Mouse (Mus musculus) small intestine, adult 2 months (tissue): ENCODE measurements around the gene Gns. TPM values are rescaled to one million over a fixed set of nuclear protein-coding genes. Genes with fewer than 3 reads are reported as not detected.
A peak's percentile ranks its signal among the peaks of the same experiment; 100 is the strongest.

Experiments used
- H3K27ac ChIP-seq: fragments of 200-500 bp; 2 replicates; pipeline ENCODE4 v1.5.1; 2012; ENCODE audit warnings: low read depth, low read length, control low read depth, inconsistent platforms; ENCODE audit not compliant: insufficient read depth
- H3K27me3 ChIP-seq: fragments of 200-500 bp; 2 replicates; pipeline ENCODE4 v1.6.1; 2012; ENCODE audit warnings: mild to moderate bottlenecking, moderate library complexity, low read length, inconsistent platforms; ENCODE audit not compliant: control insufficient read depth, insufficient read depth
- H3K36me3 ChIP-seq: fragments of 200-500 bp; 2 replicates; pipeline ENCODE4 v1.6.1; 2012; ENCODE audit warnings: mild to moderate bottlenecking, low read length, control low read depth, inconsistent platforms; ENCODE audit not compliant: control insufficient read depth, insufficient read depth
- H3K4me1 ChIP-seq: fragments of 200-500 bp; 2 replicates; pipeline ENCODE4 v1.6.1; 2012; ENCODE audit warnings: low read length, inconsistent platforms, mixed read lengths; ENCODE audit not compliant: control insufficient read depth, insufficient read depth, insufficient read length
- H3K4me3 ChIP-seq: fragments of 200-500 bp; 2 replicates; pipeline ENCODE4 v1.5.1; 2012; ENCODE audit warnings: low read depth, mild to moderate bottlenecking, control low read depth, inconsistent platforms, low read length, moderate library complexity
- CTCF ChIP-seq: fragments of 200-500 bp; IDR thresholded peaks from 2 replicates; pipeline ENCODE4 v1.5.1; 2012; ENCODE audit warnings: low read depth, mild to moderate bottlenecking, control low read depth, inconsistent platforms, low read length, moderate library complexity, mixed read lengths; ENCODE audit not compliant: insufficient replicate concordance, insufficient read length; ENCODE audit errors: extremely low read depth
- POLR2A ChIP-seq: fragments of 200-500 bp; IDR thresholded peaks from 2 replicates; pipeline ENCODE4 v1.6.1; 2012; ENCODE audit warnings: low read depth, mild to moderate bottlenecking, control low read depth, inconsistent platforms, low read length, moderate library complexity
- WGBS: fragments of 180-500 bp; shearing (Covaris S2); methylation state at CpG from one replicate; pipeline ENCODE4 v1.1.7; 2018; 5-methylcytosine and 5-hydroxymethylcytosine counted together
- polyA plus RNA-seq: library from polyadenylated mRNA; depleted of rRNA; stranded (reverse); fragments of >200 nt; gene quantifications from 2 replicates; pipeline ENCODE4 v1.2.3, GENCODE M21; 2012

Gene Gns
- polyA plus RNA-seq, 1 experiment: 149 TPM

DNA sequence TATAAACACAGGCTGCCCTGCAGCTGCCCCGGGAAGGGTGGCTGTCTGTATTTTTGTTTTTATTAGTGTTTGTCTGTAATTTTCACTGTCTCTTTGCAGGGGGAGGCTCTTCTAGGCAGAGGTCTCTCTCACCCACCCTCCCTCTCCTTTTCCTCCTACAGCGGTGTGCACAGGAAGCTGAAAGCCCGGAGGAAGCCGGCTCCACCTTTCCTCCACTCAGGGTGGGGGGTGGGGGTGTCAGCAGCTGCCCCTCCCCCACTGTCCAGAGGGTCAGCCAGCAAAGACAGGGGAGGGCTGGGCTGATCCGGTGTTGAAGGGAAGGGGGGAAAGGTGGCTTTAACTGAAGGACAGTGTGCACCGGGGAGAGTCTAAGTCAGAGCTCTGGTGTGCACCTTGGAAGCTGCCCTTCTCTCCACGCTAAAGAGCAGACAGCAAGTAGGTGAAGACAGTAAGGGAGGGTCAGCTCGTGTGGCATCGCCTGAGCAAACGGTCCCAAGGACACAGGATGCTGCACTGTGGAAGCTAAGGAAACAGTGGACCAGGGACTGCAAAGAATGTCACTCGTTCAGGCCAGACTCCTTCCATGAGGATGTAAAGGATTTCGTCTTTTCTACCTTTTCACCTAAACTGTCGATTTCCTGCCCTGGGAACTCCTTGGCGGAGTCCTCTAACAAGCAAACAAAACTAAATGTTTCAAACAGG, 65.2 kb downstream of the Gns start:
- Histone ChIP-seq H3K36me3 (no peaks in the 10 kb centered on the region), H3K27ac (peak overlapping the region; percentile 65), H3K27me3 (no peaks in the 10 kb centered on the region), H3K4me3 (no peak overlapping the region), H3K4me1 (peaks cover 60% of the 10 kb centered on the region)
- 30% methylated on average over 14 of the region's 14 CpGs for WGBS
- no peak for TF ChIP-seq POLR2A
- TF ChIP-seq CTCF: no peak

DNA sequence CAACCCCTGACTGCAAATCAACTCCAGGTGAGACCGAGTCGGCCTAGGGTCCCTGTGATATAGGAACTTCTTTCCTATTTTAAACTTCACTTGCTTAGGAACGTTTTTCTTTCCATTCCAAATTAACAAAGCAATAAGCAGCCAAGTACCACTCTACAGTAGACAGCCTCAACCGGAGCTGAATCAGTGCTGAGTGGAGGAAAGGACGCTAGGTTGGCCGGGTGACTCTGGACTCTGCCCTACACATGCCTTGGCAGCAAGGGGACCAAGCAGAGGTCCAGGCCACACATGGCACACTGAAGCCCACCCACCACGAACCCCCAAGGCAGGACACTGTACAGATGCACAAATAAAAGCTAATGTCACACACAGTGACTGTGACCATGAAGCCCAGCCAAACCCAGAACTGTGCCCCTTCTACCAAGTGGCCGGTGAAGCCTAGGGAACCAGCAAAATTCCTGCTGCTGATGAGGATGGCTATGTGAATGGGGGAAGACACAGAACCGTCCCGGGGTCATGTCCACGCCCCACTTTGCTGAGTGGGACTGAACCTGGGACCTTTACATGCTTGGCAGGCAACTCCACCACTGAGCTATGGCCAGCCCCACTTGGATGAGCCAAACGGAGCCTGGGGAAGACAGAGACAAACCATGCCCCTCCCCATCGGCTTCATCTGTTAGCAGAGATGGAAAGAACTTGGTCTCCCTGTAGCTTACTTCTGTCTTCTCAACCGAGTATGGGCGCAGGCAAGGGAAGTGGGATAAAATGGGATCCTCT, 66.1 kb downstream of the Gns start:
- no peaks in the 10 kb centered on the region for H3K36me3 ChIP-seq
- TF ChIP-seq POLR2A (no peak), CTCF (no peak)
- no peak overlapping the region for H3K4me3 ChIP-seq
- 52% methylated on average over 15 of the region's 15 CpGs for WGBS
- no peaks in the 10 kb centered on the region for H3K27me3 ChIP-seq
- H3K27ac ChIP-seq: peak overlapping the region; percentile 65
- peaks cover 55% of the 10 kb centered on the region for H3K4me1 ChIP-seq

DNA sequence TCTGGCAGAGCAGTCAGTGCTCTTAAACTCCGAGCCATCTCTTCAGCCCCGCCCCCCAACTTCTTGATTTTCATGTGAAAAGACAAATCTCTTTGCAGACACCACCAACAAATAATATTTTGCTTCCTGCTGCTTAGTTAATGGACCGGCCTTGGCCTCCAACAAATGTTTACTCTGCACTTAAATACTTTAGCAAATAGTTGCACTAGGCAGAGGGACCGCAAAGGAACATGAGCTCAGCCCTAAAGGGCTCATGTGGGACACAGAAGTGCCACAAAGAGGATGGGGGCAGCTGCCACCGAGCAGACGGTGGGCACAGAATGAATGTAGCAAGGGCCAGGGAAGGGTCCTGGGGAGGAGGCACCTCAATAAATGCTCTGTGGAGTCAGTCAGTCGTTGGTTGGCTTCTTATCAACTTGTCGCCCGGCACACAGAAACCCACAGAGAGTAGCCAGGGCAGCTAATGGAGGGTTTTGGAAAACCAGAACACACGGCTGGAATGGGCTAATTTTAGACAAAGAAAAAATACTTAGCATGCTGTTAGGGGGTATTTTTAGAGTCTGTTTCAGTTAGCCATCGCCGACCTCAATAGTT, 67.2 kb downstream of the Gns start:
- no peaks in the 10 kb centered on the region for H3K36me3 ChIP-seq
- H3K4me3 ChIP-seq: no peak overlapping the region
- H3K27ac ChIP-seq: peak overlapping the region; percentile 59; the same call in 1 of the 2 replicates
- no peaks in the 10 kb centered on the region for H3K27me3 ChIP-seq
- 22% methylated on average over 12 of the region's 12 CpGs for WGBS
- TF ChIP-seq POLR2A: no peak
- no peak for TF ChIP-seq CTCF
- H3K4me1 ChIP-seq: peaks cover 46% of the 10 kb centered on the region

DNA sequence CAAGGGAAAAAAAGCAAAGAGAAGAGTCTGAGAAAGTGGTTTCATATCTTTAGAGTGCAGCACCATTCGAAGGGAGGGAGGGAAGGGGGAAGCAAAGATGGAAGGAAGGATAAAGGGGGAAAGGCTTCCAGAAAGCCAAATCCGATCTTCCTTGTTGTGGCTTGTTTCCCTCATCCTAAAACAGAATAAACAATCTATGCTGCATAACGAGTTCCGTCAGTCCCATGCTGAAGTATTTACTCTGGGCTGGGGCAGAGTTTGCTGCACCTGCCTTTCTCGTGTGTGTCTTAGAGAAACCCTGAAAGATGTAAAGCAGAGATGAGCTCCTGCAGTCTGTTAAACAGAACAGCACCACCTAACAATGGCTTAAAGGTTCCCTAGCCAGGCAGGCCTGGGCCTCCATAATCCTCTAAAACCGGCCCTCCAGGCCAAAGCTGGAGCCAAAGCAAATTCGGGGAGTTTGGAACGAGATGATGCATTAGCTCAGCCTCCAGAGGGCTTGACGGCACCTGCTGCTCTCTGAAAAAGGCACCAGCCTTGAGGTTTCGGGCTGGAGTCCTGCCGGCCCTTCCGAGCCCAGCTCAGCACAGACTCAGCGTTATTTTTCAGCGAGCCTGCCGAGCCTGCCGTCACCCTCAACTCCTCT, 67.9 kb downstream of the Gns start:
- Histone ChIP-seq H3K27ac (peak overlapping the region; percentile 59), H3K27me3 (no peaks in the 10 kb centered on the region), H3K36me3 (no peaks in the 10 kb centered on the region), H3K4me1 (peaks cover 39% of the 10 kb centered on the region), H3K4me3 (no peak overlapping the region)
- TF ChIP-seq POLR2A (no peak), CTCF (no peak)
- 20% methylated on average over 16 of the region's 16 CpGs for WGBS

DNA sequence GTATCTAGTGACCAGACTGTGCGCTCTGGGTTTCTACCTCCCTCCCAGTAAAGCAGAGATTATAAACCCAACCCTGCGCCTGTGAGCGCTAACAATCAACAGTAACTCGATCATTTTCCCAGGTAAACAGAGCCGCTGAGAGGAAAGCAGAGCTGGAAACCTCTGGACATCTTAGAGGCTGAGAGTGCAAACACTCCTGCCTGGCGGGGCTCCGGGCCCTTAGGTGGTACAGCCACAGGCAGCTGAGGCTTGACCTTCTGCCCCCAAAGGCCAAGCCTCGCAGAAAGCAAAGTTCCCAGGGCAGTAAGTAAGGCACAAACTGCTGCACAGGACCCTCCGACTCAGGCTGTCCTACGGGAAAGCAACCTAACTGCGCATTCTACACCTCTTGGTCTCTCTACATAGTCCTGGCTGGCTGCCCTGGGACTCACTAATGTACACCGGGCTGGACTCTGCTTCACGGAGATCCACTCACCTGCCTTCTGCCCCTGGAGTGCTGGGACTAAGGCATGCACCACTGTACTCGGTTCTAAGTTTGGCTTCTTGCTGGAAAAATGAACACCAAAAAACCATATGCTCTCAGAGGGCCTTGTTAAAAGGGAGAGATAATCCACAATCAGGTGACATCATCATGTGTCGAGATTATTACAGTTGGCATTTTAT, 69.7 kb downstream of the Gns start:
- Histone ChIP-seq H3K4me3 (no peak overlapping the region), H3K27me3 (no peaks in the 10 kb centered on the region), H3K36me3 (no peaks in the 10 kb centered on the region), H3K4me1 (peaks cover 40% of the 10 kb centered on the region), H3K27ac (no peak overlapping the region)
- WGBS: 69% methylated on average over 15 of the region's 15 CpGs
- TF ChIP-seq POLR2A: no peak
- no peak for TF ChIP-seq CTCF

DNA sequence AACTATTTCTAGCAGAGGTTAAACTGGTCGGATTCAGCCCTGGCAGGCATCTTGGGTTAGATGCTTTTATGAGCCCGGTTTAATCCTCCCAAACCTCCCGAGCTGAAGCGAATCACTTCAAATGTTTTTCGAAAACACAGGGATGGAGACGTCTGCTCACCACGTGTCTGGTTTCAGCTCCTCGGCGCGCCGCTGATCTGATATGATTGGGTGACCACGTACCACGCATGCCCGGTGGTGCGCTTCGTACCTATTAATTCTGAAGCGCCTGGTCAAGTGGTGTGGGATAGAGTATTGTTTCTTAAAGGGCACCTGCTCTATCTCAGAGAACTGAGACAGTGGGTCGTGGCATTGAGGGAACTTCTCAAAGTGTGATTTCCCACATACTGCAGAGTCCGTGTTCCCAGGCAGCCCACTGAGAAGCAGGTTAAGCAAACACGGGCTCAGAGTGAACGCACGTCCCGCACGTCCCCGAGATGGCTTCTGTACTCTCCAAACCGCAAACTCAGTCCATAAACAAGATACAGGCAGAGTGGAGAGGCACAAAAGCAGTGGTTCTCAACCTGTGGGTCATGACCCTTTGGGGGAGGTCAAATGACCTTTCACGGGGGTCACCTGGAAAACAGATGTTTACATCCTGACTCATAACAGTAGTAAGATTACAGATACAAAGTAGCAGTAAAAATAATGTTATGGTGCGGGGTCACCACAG, 70.8 kb downstream of the Gns start:
- no peak overlapping the region for H3K27ac ChIP-seq
- H3K36me3 ChIP-seq: no peaks in the 10 kb centered on the region
- H3K4me1 ChIP-seq: peaks cover 34% of the 10 kb centered on the region
- WGBS: 76% methylated on average over 28 of the region's 28 CpGs
- TF ChIP-seq CTCF: no peak
- no peak for TF ChIP-seq POLR2A
- H3K4me3 ChIP-seq: no peak overlapping the region
- H3K27me3 ChIP-seq: no peaks in the 10 kb centered on the region
